Mouse (Mus musculus) layer of hippocampus, adult 2 months (tissue): Measurements from ENCODE around the gene Pon2. TPM values are rescaled to one million over a fixed set of nuclear protein-coding genes. Genes with fewer than 3 reads are reported as not detected.
"Not testable (repeated sequence)": the region's sequence is repeated elsewhere in the genome, so short reads cannot be mapped to it uniquely, and the experiment has no call there.

Experiments used
- DNase-seq, 2 experiments: peaks; one replicate each; pipeline ENCODE4 v3.0.0; 2022; ENCODE audit warnings: low spot score in 2 of 2
- H3K27ac ChIP-seq: fragments of 200-600 bp; 2 replicates; pipeline ENCODE4 v1.8.1; 2022
- H3K4me3 ChIP-seq: fragments of 200-600 bp; 2 replicates; pipeline ENCODE4 v1.8.1; 2022; ENCODE audit warnings: mild to moderate bottlenecking
- CTCF ChIP-seq: fragments of 200-600 bp; conservative IDR thresholded peaks from 2 replicates; pipeline ENCODE4 v1.8.1; 2022; ENCODE audit warnings: antibody characterized with exemption, mild to moderate bottlenecking, moderate library complexity
- long read RNA-seq, 2 experiments: library from polyadenylated mRNA; stranded (forward); transcript quantifications; one replicate each; pipeline ENCODE4 v2.0.0; 2021; ENCODE audit warnings: borderline mapping rate in 2 of 2
- total RNA-seq, 2 experiments: library from RNA; stranded (reverse); gene quantifications; 2 replicates each; pipeline ENCODE4 v1.2.3; 2021

Pon2 gene
- 10 to 100 TPM; 17.9 to 19.5 TPM for total RNA-seq
- long read RNA-seq, experiment 1, transcript Pon2-201 (9 exons, 2,409 nt): major isoform, 31 of 34 reads
- long read RNA-seq, experiment 1, partial matches to known transcripts: 0 of 34 reads
- long read RNA-seq, experiment 1, other reads (novel, unspliced or antisense): 3 of 34 reads
- long read RNA-seq, experiment 2, transcript Pon2-201 (9 exons, 2,409 nt): major isoform, 28 of 31 reads
- long read RNA-seq, experiment 2, partial matches to known transcripts: 2 of 31 reads
- long read RNA-seq, experiment 2, other reads (novel, unspliced or antisense): 1 of 31 reads

- Histone ChIP-seq H3K27ac (peak within 1 kb of the TSS; percentile 83), H3K4me3 (peak within 1 kb of the TSS; percentile 65)
- DNase-seq: peak; percentile 26 to 39
- TF ChIP-seq CTCF: peak; percentile 33
Measured at GRCm38 (mm10) chr6:5298092-5298554, at the start of gene Pon2. Gene Pon2, minus strand, starts transcription at chr6:5298455.

GRCm38 (mm10) chr6:5344255-5344654 lies 46.0 kb upstream of the Pon2 start:
- no peak for DNase-seq
- no peak for TF ChIP-seq CTCF
- Histone ChIP-seq H3K4me3 (no peak overlapping the region), H3K27ac (no peak overlapping the region)

- H3K4me3 ChIP-seq, DNase-seq, H3K27ac ChIP-seq: not testable (repeated sequence)
Measured at GRCm38 (mm10) chr6:5339283-5339682, 41.0 kb upstream of the Pon2 start.

GRCm38 (mm10) chr6:5338781-5339180 lies 40.5 kb upstream of the Pon2 start:
- DNase-seq, H3K4me3 ChIP-seq: not testable (repeated sequence)

GRCm38 (mm10) chr6:5336016-5336415 lies 37.8 kb upstream of the Pon2 start:
- not testable (repeated sequence) for H3K4me3 ChIP-seq, H3K27ac ChIP-seq, DNase-seq

More at GRCm38 (mm10) chr6:5338781-5339180, 40.5 kb upstream of the Pon2 start:
- H3K27ac ChIP-seq: not testable (repeated sequence)

GRCm38 (mm10) chr6:5334021-5334420 lies 35.8 kb upstream of the Pon2 start:
- TF ChIP-seq CTCF: no peak
- no peak for DNase-seq
- Histone ChIP-seq H3K27ac (no peak overlapping the region), H3K4me3 (no peak overlapping the region)

GRCm38 (mm10) chr6:5332560-5333150 lies 34.4 kb upstream of the Pon2 start:
- peak in 1 of 2 experiments; percentile 9 for DNase-seq
- Histone ChIP-seq H3K27ac (no peak overlapping the region), H3K4me3 (no peak overlapping the region)
- TF ChIP-seq CTCF: no peak

- no peak overlapping the region for H3K27ac ChIP-seq
- DNase-seq: no peak
- no peak for TF ChIP-seq CTCF
- no peak overlapping the region for H3K4me3 ChIP-seq
Measured at GRCm38 (mm10) chr6:5325122-5325521, 26.9 kb upstream of the Pon2 start.

GRCm38 (mm10) chr6:5324101-5324500 lies 25.8 kb upstream of the Pon2 start:
- H3K4me3 ChIP-seq, DNase-seq, H3K27ac ChIP-seq: not testable (repeated sequence)

- Histone ChIP-seq H3K4me3 (no peak overlapping the region), H3K27ac (no peak overlapping the region)
- no peak for TF ChIP-seq CTCF
- DNase-seq: no peak
Measured at GRCm38 (mm10) chr6:5316630-5317029, 18.4 kb upstream of the Pon2 start.

GRCm38 (mm10) chr6:5315053-5315759 lies 17.0 kb upstream of the Pon2 start:
- no peak overlapping the region for H3K4me3 ChIP-seq
- no peak for TF ChIP-seq CTCF
- no peak for DNase-seq
- no peak overlapping the region for H3K27ac ChIP-seq

GRCm38 (mm10) chr6:5313951-5314590 lies 15.8 kb upstream of the Pon2 start:
- no peak for TF ChIP-seq CTCF
- no peak overlapping the region for H3K27ac ChIP-seq
- H3K4me3 ChIP-seq: no peak overlapping the region
- no peak for DNase-seq

- Histone ChIP-seq H3K4me3 (no peak overlapping the region), H3K27ac (no peak overlapping the region)
- TF ChIP-seq CTCF: no peak
- DNase-seq: no peak
Measured at GRCm38 (mm10) chr6:5310491-5310890, 12.2 kb upstream of the Pon2 start.
